Mouse (Mus musculus) thymus, adult 2 months (tissue): ENCODE results near the gene Tex19.2.

Source experiments
- CTCF ChIP-seq: fragments of 200-500 bp; IDR thresholded peaks from 2 replicates; pipeline ENCODE4 v1.5.1; 2012; ENCODE audit warnings: mild to moderate bottlenecking, control low read depth, low read length, moderate library complexity, borderline replicate concordance; ENCODE audit not compliant: control insufficient read depth, poor library complexity, insufficient read depth; ENCODE audit errors: extremely low read depth
- POLR2A ChIP-seq: fragments of 200-500 bp; IDR thresholded peaks from 2 replicates; pipeline ENCODE4 v1.6.1; 2012; ENCODE audit warnings: mild to moderate bottlenecking, low read length, control low read depth, moderate library complexity; ENCODE audit not compliant: control insufficient read depth, poor library complexity, insufficient read depth; ENCODE audit errors: extremely low read depth

DNA sequence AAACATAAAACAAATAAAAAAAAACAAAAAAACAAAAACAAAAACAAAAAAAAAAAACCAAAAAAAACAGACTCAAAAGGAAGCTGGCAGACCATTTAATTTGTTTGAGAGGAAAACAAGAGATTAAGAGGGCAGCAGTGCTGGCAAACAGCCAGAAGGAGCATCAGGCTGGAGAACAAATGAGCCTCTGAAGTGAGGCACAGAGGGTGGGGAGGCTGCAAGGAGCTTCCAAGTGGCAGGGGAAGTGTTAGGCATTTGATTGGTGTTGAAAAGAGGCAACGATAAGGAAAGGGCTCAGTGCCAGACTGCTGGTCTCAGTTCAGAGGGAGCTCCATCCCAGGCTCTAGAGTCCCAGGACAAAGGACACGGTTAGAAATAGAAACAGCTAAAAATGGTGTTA is 8.5 kb downstream of the Tex19.2 start:
- TF ChIP-seq CTCF (no peak), POLR2A (no peak)
